Mouse (Mus musculus) forebrain, embryonic 12.5 days (tissue): ENCODE data around the gene Gp9. TPM values are rescaled to one million over a fixed set of nuclear protein-coding genes. Genes with fewer than 3 reads are reported as not detected.

Source experiments
- ATAC-seq: fragments of 200-750 bp; cut with Nextera tagmentation; 2 replicates; pipeline ENCODE4 v1.8.0; 2017; ENCODE audit warnings: moderate TSS enrichment; ENCODE audit not compliant: low FRiP score
- H3K27ac ChIP-seq: fragments of 300-500 bp; sonication (generic); 2 replicates; pipeline ENCODE4 v1.5.1; 2016; ENCODE audit warnings: mild to moderate bottlenecking
- H3K27me3 ChIP-seq: fragments of 300-500 bp; sonication (generic); 2 replicates; pipeline ENCODE4 v1.6.1; 2016; ENCODE audit warnings: mild to moderate bottlenecking
- H3K36me3 ChIP-seq: fragments of 300-500 bp; sonication (generic); replicated peaks from 2 replicates; pipeline ENCODE4 v1.6.1; 2016; ENCODE audit warnings: mild to moderate bottlenecking
- H3K4me1 ChIP-seq: fragments of 300-500 bp; sonication (generic); 2 replicates; pipeline ENCODE4 v1.6.1; 2016
- H3K4me2 ChIP-seq: fragments of 300-500 bp; sonication (generic); 2 replicates; pipeline ENCODE4 v1.6.1; 2016; ENCODE audit warnings: mild to moderate bottlenecking, moderate library complexity
- H3K4me3 ChIP-seq: fragments of 300-500 bp; sonication (generic); replicated peaks from 2 replicates; pipeline ENCODE4 v1.5.1; 2016; ENCODE audit warnings: mild to moderate bottlenecking
- H3K9ac ChIP-seq: fragments of 300-500 bp; sonication (generic); 2 replicates; pipeline ENCODE4 v1.6.1; 2016; ENCODE audit warnings: mild to moderate bottlenecking
- H3K9me3 ChIP-seq: fragments of 300-500 bp; sonication (generic); 2 replicates; pipeline ENCODE4 v1.6.1; 2016
- WGBS: fragments of 180-500 bp; shearing (Covaris S2); methylation state at CpG from one replicate; pipeline ENCODE4 v1.1.7; 2016; 5-methylcytosine and 5-hydroxymethylcytosine counted together
- polyA plus RNA-seq: library from polyadenylated mRNA; unstranded; fragments of >200 nt; fragmentation: Nextera tagmentation; extraction: Ambion mirVana; gene quantifications from 2 replicates; pipeline ENCODE4 v1.2.1, GENCODE M21; 2016

Gene Gp9
- polyA plus RNA-seq, 1 experiment from 2014 or later = 0.88 TPM

DNA sequence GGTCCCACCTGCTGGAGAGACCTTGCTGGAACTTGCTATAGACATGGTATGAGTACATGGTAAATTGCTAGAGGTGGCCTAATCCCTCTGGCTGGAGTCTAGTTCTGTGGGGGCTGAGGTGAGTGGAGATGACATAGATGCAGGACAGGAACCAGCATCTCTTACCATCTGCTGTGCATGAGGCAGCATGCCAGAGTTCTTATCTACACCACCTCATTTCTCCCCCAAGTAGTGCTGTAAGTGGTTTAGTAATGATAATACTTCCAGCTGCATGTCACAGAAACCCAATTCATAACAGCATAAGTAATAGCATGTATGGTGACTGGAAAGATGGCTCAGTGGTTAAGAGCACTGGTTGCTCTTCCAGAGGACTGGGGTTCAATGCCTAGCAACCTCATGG lies 37.4 kb upstream of the Gp9 start:
- ATAC-seq = no peak
- H3K4me3 ChIP-seq = no peak overlapping the region
- H3K9ac ChIP-seq = no peak overlapping the region
- no peak overlapping the region for H3K27ac ChIP-seq
- peaks cover 10% of the 10 kb centered on the region for H3K4me1 ChIP-seq
- no peaks in the 10 kb centered on the region for H3K9me3 ChIP-seq
- H3K36me3 ChIP-seq = no peaks in the 10 kb centered on the region
- no peak overlapping the region for H3K4me2 ChIP-seq
- H3K27me3 ChIP-seq = 0 out of 2 replicates have a peak, but pooled peaks cover 9% of the 10 kb centered on the region

DNA sequence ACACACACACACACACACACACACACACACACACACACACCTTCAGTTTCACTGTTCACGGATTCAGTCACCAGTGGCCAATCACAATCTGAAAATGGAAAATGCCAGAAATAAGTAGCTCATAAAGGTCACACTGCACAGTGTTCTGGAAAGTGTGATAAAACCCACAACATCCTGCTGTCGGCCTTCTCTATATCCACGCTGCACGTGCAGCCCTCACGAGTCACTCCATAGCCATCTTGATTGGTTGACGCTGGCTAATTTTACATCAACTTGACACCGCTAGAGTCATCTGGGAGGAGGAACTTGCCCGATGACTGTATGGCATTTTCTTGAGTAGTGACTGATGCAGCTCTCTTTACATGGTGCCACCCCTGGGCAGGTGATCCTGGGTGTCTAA lies 35.9 kb upstream of the Gp9 start:
- no peak for ATAC-seq
- WGBS = 96% methylated on average over 8 of the region's 8 CpGs

DNA sequence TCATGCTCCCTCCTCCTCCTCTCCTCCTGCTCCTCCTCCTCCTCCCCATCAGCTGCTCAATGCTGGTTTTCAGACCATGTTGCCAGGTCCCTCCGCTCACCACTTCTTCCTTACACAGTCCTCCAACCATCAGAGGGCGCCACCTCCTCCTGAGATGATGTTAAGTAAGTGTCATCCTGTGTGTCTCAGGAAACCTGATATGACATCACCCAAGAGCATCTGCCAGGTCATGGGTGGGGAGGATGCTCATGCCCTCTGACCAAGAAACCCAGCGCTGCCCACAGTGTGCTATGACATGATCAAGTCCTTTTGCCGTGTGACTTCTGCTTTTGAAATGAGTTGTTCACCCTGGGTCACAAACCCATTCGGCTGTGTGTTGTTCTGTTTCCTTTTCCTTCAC lies 35.1 kb upstream of the Gp9 start:
- Histone ChIP-seq H3K4me2 (no peak overlapping the region), H3K4me3 (no peak overlapping the region), H3K36me3 (no peaks in the 10 kb centered on the region), H3K9ac (no peak overlapping the region), H3K27me3 (no peaks in the 10 kb centered on the region), H3K9me3 (no peaks in the 10 kb centered on the region), H3K27ac (no peak overlapping the region), H3K4me1 (peaks cover 7% of the 10 kb centered on the region)
- WGBS = 84% methylated on average over 5 of the region's 5 CpGs
- no peak for ATAC-seq

More for the DNA sequence above, 35.9 kb upstream of the Gp9 start:
- Histone ChIP-seq H3K4me3 (no peak overlapping the region), H3K36me3 (no peaks in the 10 kb centered on the region), H3K4me1 (peaks cover 10% of the 10 kb centered on the region), H3K27me3 (0 out of 2 replicates have a peak, but pooled peaks cover 4% of the 10 kb centered on the region), H3K4me2 (no peak overlapping the region), H3K27ac (no peak overlapping the region), H3K9me3 (no peaks in the 10 kb centered on the region), H3K9ac (no peak overlapping the region)

DNA sequence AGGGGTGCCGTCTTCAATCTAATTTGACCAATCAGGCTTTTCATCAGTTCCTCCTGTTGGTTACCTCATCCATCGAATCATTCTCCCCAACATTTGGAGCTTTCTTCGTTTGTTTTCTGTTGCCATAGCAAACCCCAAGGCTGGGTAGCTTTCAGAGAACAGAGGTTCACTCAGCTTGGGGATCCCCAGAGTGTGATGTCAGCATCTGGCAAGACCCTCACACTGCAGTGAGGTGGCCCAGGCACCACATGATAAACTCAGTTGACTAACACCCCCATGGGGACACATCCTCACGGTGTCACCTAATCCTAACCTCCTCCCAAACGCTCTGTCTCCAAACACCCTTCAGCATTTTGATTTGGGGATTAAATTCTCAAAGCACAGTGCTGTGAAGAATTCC lies 34.6 kb upstream of the Gp9 start:
- no peak overlapping the region for H3K4me3 ChIP-seq
- no peak overlapping the region for H3K9ac ChIP-seq
- 68% methylated on average over 5 of the region's 5 CpGs for WGBS
- H3K4me2 ChIP-seq = no peak overlapping the region
- no peak overlapping the region for H3K27ac ChIP-seq
- ATAC-seq = no peak
- peaks cover 3% of the 10 kb centered on the region for H3K4me1 ChIP-seq
- H3K9me3 ChIP-seq = no peaks in the 10 kb centered on the region
- no peaks in the 10 kb centered on the region for H3K36me3 ChIP-seq
- no peaks in the 10 kb centered on the region for H3K27me3 ChIP-seq

DNA sequence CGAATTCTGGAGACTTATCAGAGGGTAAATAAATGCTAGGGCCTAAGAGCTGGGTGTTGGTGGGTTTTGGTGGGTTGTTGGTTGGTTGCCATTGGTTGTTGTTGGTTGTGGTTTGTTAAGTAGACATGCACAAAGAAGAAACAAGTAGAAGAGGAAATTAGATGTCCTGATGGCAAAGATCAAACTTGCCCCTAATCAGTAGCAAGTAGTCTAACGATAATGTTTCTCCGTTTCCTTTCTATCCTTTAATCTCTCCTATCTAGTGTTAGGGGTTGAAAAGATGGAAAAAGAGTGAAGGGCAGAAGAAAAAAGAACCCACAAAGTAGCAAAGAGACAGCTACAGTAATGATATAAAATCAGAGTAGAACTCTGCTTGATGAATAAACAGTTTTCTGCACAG lies 33.2 kb upstream of the Gp9 start:
- WGBS = 91% methylated on average over 3 of the region's 3 CpGs
- no peaks in the 10 kb centered on the region for H3K36me3 ChIP-seq
- no peaks in the 10 kb centered on the region for H3K27me3 ChIP-seq
- no peak overlapping the region for H3K4me3 ChIP-seq
- no peak for ATAC-seq
- H3K27ac ChIP-seq = no peak overlapping the region
- no peaks in the 10 kb centered on the region; the same call in 1 of the 2 replicates for H3K4me1 ChIP-seq
- no peak overlapping the region for H3K9ac ChIP-seq
- H3K4me2 ChIP-seq = no peak overlapping the region
- H3K9me3 ChIP-seq = no peaks in the 10 kb centered on the region

DNA sequence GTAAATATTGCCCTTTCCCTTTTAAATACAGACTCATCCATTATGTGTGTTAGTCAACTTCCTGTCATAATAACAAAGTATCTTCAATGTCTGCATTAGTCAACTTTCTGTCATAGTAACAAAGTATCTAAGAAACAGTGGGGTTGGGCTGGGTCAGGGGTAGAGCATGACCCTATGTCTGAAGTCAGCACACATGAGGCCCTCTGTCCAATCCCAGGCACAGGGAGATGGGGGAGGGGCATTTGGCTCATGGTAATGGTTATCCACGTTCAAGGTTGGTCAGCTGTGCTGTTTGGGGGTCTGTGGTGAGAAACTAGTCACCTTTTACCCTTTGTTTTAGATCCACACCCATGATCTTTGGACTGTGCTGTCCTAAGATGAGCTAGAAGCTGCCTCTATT lies 32.6 kb upstream of the Gp9 start:
- H3K4me3 ChIP-seq = no peak overlapping the region
- H3K27me3 ChIP-seq = no peaks in the 10 kb centered on the region
- H3K4me1 ChIP-seq = no peaks in the 10 kb centered on the region
- no peak overlapping the region for H3K27ac ChIP-seq
- no peaks in the 10 kb centered on the region for H3K36me3 ChIP-seq
- no peak overlapping the region for H3K9ac ChIP-seq
- ATAC-seq = no peak
- no peak overlapping the region for H3K4me2 ChIP-seq
- H3K9me3 ChIP-seq = no peaks in the 10 kb centered on the region
- WGBS = 48% methylated on average over 1 of the region's 1 CpGs

DNA sequence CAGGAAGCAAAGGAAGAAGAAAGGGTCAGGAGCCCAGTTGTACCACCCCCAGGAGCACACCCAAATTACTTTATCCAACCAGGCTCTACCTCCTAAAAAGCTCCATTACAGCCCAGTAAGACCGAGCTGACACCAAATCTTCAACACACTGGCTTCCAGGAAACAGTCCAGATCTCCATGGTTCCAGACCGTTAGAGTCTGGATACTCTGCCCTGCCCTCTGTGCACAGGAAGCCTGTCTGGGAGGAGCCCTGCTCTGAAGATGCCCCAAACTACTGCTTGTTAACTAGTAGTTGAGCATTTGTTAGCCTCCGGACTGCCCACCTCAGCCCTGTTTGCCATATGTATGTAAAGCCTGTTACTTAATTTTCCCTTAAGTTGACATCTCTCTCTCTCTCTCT lies 31.8 kb upstream of the Gp9 start:
- Histone ChIP-seq H3K36me3 (no peaks in the 10 kb centered on the region), H3K4me3 (no peak overlapping the region), H3K4me1 (no peaks in the 10 kb centered on the region), H3K9me3 (no peaks in the 10 kb centered on the region), H3K27me3 (no peaks in the 10 kb centered on the region), H3K27ac (no peak overlapping the region), H3K4me2 (no peak overlapping the region), H3K9ac (no peak overlapping the region)
- no peak for ATAC-seq
- WGBS = 77% methylated on average over 3 of the region's 3 CpGs

DNA sequence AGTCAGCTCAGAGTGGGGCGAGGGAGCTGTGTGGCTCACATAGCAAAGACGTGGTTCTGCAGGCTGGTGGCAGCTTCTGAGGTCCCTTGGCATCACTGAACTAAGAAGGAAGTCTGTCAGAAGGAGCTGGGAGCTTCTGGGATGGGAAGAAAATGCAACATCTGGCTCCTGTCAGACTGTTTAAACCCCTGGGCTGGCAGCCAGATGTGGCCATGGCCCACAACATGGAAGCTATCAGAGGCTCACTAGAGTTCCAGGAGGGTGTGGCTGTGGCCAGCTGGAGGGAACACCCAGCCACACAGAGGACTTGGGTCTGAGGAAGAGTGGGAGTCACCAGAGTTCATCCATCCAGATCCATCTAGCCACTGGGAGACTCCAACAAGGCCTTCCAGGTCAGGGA lies 31.0 kb upstream of the Gp9 start:
- WGBS = 81% methylated on average over 2 of the region's 2 CpGs
- no peaks in the 10 kb centered on the region for H3K36me3 ChIP-seq
- ATAC-seq = no peak

DNA sequence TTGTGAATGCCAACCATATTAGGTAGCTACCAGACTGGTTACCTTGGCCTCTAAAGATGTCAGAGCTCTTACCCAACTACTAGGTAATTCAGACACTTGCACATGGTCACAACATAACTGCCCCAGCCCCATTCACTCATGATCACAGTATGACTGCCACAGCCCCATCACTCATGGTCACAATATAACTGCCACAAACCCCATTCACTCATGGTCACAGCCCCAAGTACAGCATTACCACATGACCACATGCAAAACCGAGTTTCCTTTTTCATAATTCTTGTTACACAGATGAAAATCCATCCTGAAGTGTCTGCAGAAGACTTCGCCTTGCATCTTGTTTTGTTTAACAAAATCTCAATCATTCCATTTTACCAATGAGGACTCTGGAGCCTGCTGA lies 29.8 kb upstream of the Gp9 start:
- Histone ChIP-seq H3K9me3 (no peaks in the 10 kb centered on the region), H3K4me2 (no peak overlapping the region), H3K36me3 (no peaks in the 10 kb centered on the region), H3K27me3 (no peaks in the 10 kb centered on the region), H3K27ac (no peak overlapping the region), H3K9ac (no peak overlapping the region), H3K4me1 (no peaks in the 10 kb centered on the region), H3K4me3 (no peak overlapping the region)
- ATAC-seq = no peak
- WGBS = 86% methylated on average over 2 of the region's 2 CpGs

More for the DNA sequence above, 31.0 kb upstream of the Gp9 start:
- Histone ChIP-seq H3K27me3 (no peaks in the 10 kb centered on the region), H3K27ac (no peak overlapping the region), H3K4me3 (no peak overlapping the region), H3K4me1 (no peaks in the 10 kb centered on the region), H3K9me3 (no peaks in the 10 kb centered on the region), H3K9ac (no peak overlapping the region), H3K4me2 (no peak overlapping the region)

DNA sequence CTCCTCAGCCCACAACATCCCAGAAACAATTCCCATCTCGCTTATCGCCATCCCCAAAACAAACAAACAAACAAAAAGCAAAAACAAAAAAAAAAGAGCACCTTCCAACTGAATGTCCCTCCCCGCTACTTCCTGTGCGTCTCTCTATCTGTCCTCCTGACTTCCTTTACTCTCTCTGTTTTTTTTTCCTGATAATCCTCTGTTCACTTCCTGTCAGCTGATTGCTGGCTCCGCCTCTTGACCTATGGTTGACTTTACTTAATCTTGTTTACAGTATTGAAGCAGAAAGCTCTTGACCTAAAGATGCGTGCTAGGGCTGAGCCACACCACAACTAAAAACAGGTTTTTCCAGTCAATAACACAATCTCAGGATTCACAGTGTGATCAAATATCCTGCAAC lies 29.3 kb upstream of the Gp9 start:
- H3K36me3 ChIP-seq = no peaks in the 10 kb centered on the region
- H3K9ac ChIP-seq = no peak overlapping the region
- no peak for ATAC-seq
- no peak overlapping the region for H3K4me3 ChIP-seq
- H3K27ac ChIP-seq = no peak overlapping the region
- H3K9me3 ChIP-seq = no peaks in the 10 kb centered on the region
- no peak overlapping the region for H3K4me2 ChIP-seq
- no peaks in the 10 kb centered on the region for H3K4me1 ChIP-seq
- H3K27me3 ChIP-seq = no peaks in the 10 kb centered on the region
- 90% methylated on average over 6 of the region's 6 CpGs for WGBS

DNA sequence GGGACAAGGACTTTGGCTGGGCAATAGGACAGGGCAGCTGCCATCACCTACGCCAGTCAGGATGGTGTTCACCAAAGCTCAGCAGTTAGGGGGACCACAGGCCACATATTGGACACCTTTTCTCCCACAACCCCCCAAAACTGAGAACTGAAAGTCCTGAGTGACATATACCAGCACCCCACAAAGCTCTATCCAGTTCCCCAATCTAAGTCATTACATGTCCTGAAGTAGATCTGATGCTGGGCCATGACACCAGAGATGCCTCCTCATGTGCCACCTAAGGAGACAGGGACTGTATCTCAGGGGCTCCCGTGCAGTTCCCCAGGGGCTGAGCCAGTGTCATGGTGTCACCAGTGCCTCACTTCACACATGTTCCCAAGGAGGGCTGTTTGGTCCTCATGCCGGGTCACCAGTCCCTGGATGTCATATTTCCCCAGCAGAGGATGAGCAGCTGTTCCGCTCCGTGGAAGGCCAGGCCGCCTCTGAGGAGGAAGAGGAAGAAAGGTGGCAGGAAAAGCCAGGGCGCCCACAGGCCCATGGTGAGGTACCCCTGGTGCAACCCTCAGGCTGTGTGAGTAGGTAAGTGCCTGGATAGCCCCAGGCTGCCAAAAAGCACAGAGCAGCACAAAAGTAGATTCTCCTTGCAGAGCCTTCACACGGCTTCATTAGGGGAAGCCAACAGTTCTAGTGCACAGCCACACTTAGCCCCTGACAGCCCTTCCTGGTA lies 27.5 kb upstream of the Gp9 start:
- no peak overlapping the region for H3K4me3 ChIP-seq
- H3K36me3 ChIP-seq = no peaks in the 10 kb centered on the region
- ATAC-seq = no peak
- no peak overlapping the region for H3K4me2 ChIP-seq
- H3K9me3 ChIP-seq = no peaks in the 10 kb centered on the region
- H3K4me1 ChIP-seq = no peaks in the 10 kb centered on the region; the same call in 1 of the 2 replicates
- H3K9ac ChIP-seq = no peak overlapping the region
- WGBS = 93% methylated on average over 8 of the region's 8 CpGs
- H3K27me3 ChIP-seq = no peaks in the 10 kb centered on the region
- H3K27ac ChIP-seq = no peak overlapping the region

DNA sequence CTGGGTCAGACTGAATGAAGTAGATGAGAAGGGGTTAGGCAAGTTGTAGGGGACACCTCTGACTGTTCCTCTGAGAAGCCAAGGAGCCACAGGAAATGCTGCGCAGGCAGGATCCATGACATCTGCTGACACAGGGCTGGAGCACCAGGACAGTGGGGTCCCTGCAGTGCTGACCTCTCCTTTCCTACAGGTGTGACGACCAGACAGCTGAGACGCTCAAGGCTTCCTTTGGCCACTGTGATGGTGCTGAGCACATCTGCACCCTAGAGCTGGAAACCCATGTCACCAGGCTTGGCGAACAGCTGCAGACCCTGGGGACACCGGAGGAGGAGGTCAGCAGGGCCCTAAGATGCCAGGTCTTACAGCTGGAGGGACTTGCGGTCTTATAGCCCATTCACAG lies 26.3 kb upstream of the Gp9 start:
- no peak overlapping the region for H3K4me2 ChIP-seq
- H3K9ac ChIP-seq = no peak overlapping the region
- no peaks in the 10 kb centered on the region for H3K9me3 ChIP-seq
- no peak for ATAC-seq
- H3K4me1 ChIP-seq = no peaks in the 10 kb centered on the region; the same call in 1 of the 2 replicates
- no peaks in the 10 kb centered on the region for H3K36me3 ChIP-seq
- 92% methylated on average over 6 of the region's 6 CpGs for WGBS
- H3K27ac ChIP-seq = no peak overlapping the region
- no peaks in the 10 kb centered on the region for H3K27me3 ChIP-seq
- no peak overlapping the region for H3K4me3 ChIP-seq

DNA sequence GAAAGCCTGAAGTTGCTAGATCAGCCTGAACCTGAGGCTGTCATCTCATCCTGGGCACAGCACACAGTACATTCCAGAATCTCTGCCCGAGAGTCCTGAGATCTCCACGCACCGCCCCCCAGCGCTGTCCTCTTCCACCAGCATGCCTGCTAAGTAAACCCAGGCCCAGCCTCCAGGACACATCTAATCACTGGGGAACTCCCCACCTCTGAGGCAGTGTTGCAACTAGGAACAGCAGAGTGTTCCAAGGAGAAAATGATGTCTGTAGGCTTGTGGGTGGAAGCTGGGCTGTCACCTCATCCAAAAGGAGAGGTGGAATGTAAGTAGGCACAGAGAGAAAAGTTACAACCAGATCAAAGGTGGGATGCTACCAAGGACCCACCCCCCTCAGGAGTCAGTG lies 22.7 kb upstream of the Gp9 start:
- H3K9ac ChIP-seq = no peak overlapping the region
- no peaks in the 10 kb centered on the region for H3K27me3 ChIP-seq
- ATAC-seq = no peak
- no peaks in the 10 kb centered on the region for H3K36me3 ChIP-seq
- no peaks in the 10 kb centered on the region for H3K9me3 ChIP-seq
- no peaks in the 10 kb centered on the region; the same call in 1 of the 2 replicates for H3K4me1 ChIP-seq
- H3K4me2 ChIP-seq = no peak overlapping the region
- H3K4me3 ChIP-seq = no peak overlapping the region
- 89% methylated on average over 4 of the region's 4 CpGs for WGBS
- no peak overlapping the region for H3K27ac ChIP-seq
